Mouse (Mus musculus) heart, embryonic 16.5 days (tissue): ENCODE data around the gene Gli2. TPM values are rescaled to one million over a fixed set of nuclear protein-coding genes. Genes with fewer than 3 reads are reported as not detected.

Experiments used
- ATAC-seq: fragments of 200-750 bp; cut with Nextera tagmentation; replicated peaks from 2 replicates; pipeline ENCODE4 v1.8.0; 2017; ENCODE audit warnings: moderate number of reproducible peaks; ENCODE audit not compliant: insufficient read depth, low FRiP score; ENCODE audit errors: extremely low read depth
- H3K27ac ChIP-seq: fragments of 300-500 bp; sonication (generic); 2 replicates; pipeline ENCODE4 v1.5.1; 2014; ENCODE audit warnings: mild to moderate bottlenecking, low read length, control low read depth, moderate library complexity
- H3K27me3 ChIP-seq: fragments of 300-500 bp; sonication (generic); 2 replicates; pipeline ENCODE4 v1.6.1; 2014; ENCODE audit warnings: low read length, mixed read lengths; ENCODE audit not compliant: control insufficient read depth, insufficient read depth
- H3K36me3 ChIP-seq: fragments of 300-500 bp; sonication (generic); 2 replicates; pipeline ENCODE4 v1.6.1; 2014; ENCODE audit not compliant: control insufficient read depth, insufficient read depth
- H3K4me1 ChIP-seq: fragments of 300-500 bp; sonication (generic); 2 replicates; pipeline ENCODE4 v1.6.1; 2014; ENCODE audit warnings: low read length, mixed read lengths; ENCODE audit not compliant: control insufficient read depth, insufficient read depth
- H3K4me2 ChIP-seq: fragments of 300-500 bp; sonication (generic); 2 replicates; pipeline ENCODE4 v1.6.1; 2014; ENCODE audit warnings: low read depth, mild to moderate bottlenecking, control low read depth, low read length
- H3K4me3 ChIP-seq: fragments of 300-500 bp; sonication (generic); 2 replicates; pipeline ENCODE4 v1.5.1; 2014; ENCODE audit warnings: mild to moderate bottlenecking, control low read depth, low read length
- H3K9ac ChIP-seq: fragments of 300-500 bp; sonication (generic); 2 replicates; pipeline ENCODE4 v1.6.1; 2014; ENCODE audit warnings: low read length, control low read depth
- H3K9me3 ChIP-seq: fragments of 300-500 bp; sonication (generic); replicated peaks from 2 replicates; pipeline ENCODE4 v1.6.1; 2016; ENCODE audit warnings: low read length; ENCODE audit not compliant: control insufficient read depth
- WGBS: fragments of 180-500 bp; shearing (Covaris S2); extraction: QIAGEN DNeasy Blood & Tissue Kit; methylation state at CpG from one replicate; pipeline ENCODE4 v1.1.7; 2014; 5-methylcytosine and 5-hydroxymethylcytosine counted together
- polyA plus RNA-seq: library from polyadenylated mRNA; unstranded; fragments of >200 nt; fragmentation: Nextera tagmentation; extraction: Ambion mirVana; gene quantifications from 2 replicates; pipeline ENCODE4 v1.2.1, GENCODE M21; 2015

Gene Gli2
- polyA plus RNA-seq, 1 experiment from 2014 or later = 3.1 TPM

GRCm38 (mm10) chr1:118802166-118802565, 251.3 kb downstream of the Gli2 start:
- H3K27me3 ChIP-seq = no peaks in the 10 kb centered on the region
- no peak overlapping the region for H3K9ac ChIP-seq
- peaks cover 3% of the 10 kb centered on the region for H3K9me3 ChIP-seq
- no peaks in the 10 kb centered on the region for H3K4me1 ChIP-seq
- no peak overlapping the region for H3K27ac ChIP-seq
- no peak for ATAC-seq
- WGBS = 83% methylated on average over 5 of the region's 5 CpGs
- H3K4me3 ChIP-seq = no peak overlapping the region
- no peaks in the 10 kb centered on the region for H3K36me3 ChIP-seq
- no peak overlapping the region for H3K4me2 ChIP-seq

GRCm38 (mm10) chr1:118799322-118800116, 253.9 kb downstream of the Gli2 start:
- no peak for ATAC-seq
- H3K27me3 ChIP-seq = no peaks in the 10 kb centered on the region

GRCm38 (mm10) chr1:118795415-118796167, 257.8 kb downstream of the Gli2 start:
- 0 out of 2 replicates have a peak, but pooled peaks cover 2% of the 10 kb centered on the region for H3K4me1 ChIP-seq
- 38% methylated on average over 18 of the region's 18 CpGs for WGBS
- peaks cover 5% of the 10 kb centered on the region for H3K9me3 ChIP-seq
- ATAC-seq = no peak
- no peak overlapping the region for H3K9ac ChIP-seq
- H3K36me3 ChIP-seq = no peaks in the 10 kb centered on the region
- no peak overlapping the region for H3K4me3 ChIP-seq
- H3K4me2 ChIP-seq = no peak overlapping the region
- H3K27me3 ChIP-seq = no peaks in the 10 kb centered on the region
- H3K27ac ChIP-seq = no peak overlapping the region

More at GRCm38 (mm10) chr1:118799322-118800116, 253.9 kb downstream of the Gli2 start:
- 0 out of 2 replicates have a peak, but pooled peaks cover 2% of the 10 kb centered on the region for H3K4me1 ChIP-seq
- no peak overlapping the region for H3K4me2 ChIP-seq
- H3K36me3 ChIP-seq = no peaks in the 10 kb centered on the region
- peaks cover 5% of the 10 kb centered on the region for H3K9me3 ChIP-seq
- no peak overlapping the region for H3K27ac ChIP-seq
- H3K4me3 ChIP-seq = no peak overlapping the region
- H3K9ac ChIP-seq = no peak overlapping the region
- 70% methylated on average over 7 of the region's 7 CpGs for WGBS

GRCm38 (mm10) chr1:118789871-118790270, 263.5 kb downstream of the Gli2 start:
- H3K9me3 ChIP-seq = no peaks in the 10 kb centered on the region
- H3K27ac ChIP-seq = no peak overlapping the region
- no peak overlapping the region for H3K4me3 ChIP-seq
- WGBS = 87% methylated on average over 2 of the region's 2 CpGs
- no peaks in the 10 kb centered on the region for H3K4me1 ChIP-seq
- no peak for ATAC-seq
- H3K4me2 ChIP-seq = no peak overlapping the region
- H3K9ac ChIP-seq = no peak overlapping the region
- no peaks in the 10 kb centered on the region for H3K27me3 ChIP-seq
- H3K36me3 ChIP-seq = no peaks in the 10 kb centered on the region

GRCm38 (mm10) chr1:118789468-118789867, 264.0 kb downstream of the Gli2 start:
- Histone ChIP-seq H3K36me3 (no peaks in the 10 kb centered on the region), H3K4me2 (no peak overlapping the region), H3K27me3 (no peaks in the 10 kb centered on the region), H3K9me3 (no peaks in the 10 kb centered on the region), H3K4me1 (no peaks in the 10 kb centered on the region), H3K4me3 (no peak overlapping the region), H3K9ac (no peak overlapping the region), H3K27ac (no peak overlapping the region)
- no peak for ATAC-seq
- 81% methylated on average over 3 of the region's 3 CpGs for WGBS

GRCm38 (mm10) chr1:118788813-118789212, 264.6 kb downstream of the Gli2 start:
- Histone ChIP-seq H3K27me3 (no peaks in the 10 kb centered on the region), H3K4me2 (no peak overlapping the region), H3K4me1 (no peaks in the 10 kb centered on the region), H3K27ac (no peak overlapping the region), H3K9me3 (no peaks in the 10 kb centered on the region), H3K36me3 (no peaks in the 10 kb centered on the region), H3K9ac (no peak overlapping the region), H3K4me3 (no peak overlapping the region)
- ATAC-seq = no peak
- WGBS = 48% methylated on average over 5 of the region's 5 CpGs

GRCm38 (mm10) chr1:118787486-118787885, 265.9 kb downstream of the Gli2 start:
- H3K27ac ChIP-seq = no peak overlapping the region
- H3K4me3 ChIP-seq = no peak overlapping the region
- WGBS = 78% methylated on average over 3 of the region's 3 CpGs
- no peak overlapping the region for H3K4me2 ChIP-seq
- no peaks in the 10 kb centered on the region for H3K9me3 ChIP-seq
- H3K4me1 ChIP-seq = no peaks in the 10 kb centered on the region
- H3K9ac ChIP-seq = no peak overlapping the region
- H3K36me3 ChIP-seq = no peaks in the 10 kb centered on the region
- H3K27me3 ChIP-seq = no peaks in the 10 kb centered on the region
- ATAC-seq = no peak
